Mouse (Mus musculus): ENCODE measurements around the gene Dctn3.
"Not testable (repeated sequence)": the region's sequence is repeated elsewhere in the genome, so short reads cannot be mapped to it uniquely, and the experiment has no call there.

Dctn3 gene

DNA sequence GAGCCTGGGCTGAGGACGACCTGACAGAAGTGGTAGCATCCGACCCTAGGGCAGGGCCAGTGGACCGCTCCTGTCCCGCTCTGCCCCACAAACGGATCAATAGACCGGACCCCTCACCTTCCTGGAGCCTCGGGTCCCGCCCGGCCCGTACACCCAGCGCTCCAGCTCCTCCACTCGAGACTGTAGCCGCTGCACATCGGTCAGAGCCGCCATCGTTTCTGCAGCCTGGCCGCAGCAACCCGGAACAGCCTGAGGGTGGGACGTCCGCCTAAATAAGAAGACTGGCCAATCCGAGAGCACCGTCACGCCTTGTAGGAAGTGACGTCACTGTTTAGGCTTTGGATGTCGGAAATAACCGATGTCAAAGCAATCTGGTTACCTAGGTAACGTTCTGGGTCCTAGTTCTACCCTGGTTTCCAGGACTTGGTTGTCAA, at the start of gene Dctn3:
TSS of gene Dctn3 (minus strand) at position 253 of the 434 bp plus-strand sequence.
- DNase-seq: peak; percentile 97

GRCm38 (mm10) chr4:41767301-41767700, 44.3 kb upstream of the Dctn3 start:
- not testable (repeated sequence) for DNase-seq

DNA sequence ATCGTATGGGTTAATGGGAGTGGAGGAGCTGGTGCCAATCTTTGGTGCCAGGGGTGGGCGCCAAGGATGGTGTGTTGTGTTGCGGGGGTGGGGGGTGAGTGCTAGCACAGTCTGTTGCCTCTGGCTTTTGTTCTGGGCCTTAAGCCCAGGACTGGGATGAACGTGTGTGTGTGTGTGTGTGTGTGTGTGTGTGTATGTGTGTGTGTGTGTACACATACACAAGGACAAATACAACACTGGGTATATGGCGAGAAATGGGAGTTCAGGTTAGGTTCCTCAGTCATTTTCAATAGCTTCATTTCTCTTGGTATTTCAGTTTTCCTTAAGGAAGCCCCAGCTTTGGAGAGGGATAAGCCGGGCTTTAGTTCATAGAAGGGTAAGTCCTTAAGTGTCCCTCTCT, 40.2 kb upstream of the Dctn3 start:
- not testable (repeated sequence) for DNase-seq

DNA sequence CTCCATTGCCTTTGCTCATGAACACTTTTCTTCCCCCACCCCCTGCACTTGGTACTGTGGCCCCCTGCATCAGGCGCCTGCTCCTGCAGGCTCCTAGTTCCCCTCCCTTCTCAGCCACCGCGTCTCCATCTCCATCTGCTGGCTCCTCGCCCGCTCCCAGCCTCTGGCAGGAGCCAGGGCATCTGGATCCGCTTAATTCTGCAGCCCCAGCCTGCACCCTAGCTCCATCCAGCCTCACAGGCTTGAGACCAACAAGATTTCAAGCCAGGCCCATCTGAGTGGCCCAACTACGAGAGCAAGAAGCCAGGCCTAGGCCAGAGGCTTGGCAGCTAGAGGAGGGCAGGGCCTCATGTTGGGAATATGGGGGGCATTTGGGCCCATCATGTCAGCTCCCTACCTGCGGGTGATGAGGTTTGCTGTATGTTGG, 39.7 kb upstream of the Dctn3 start:
- peak; percentile 46 for DNase-seq

- DNase-seq: no peak
Observed at GRCm38 (mm10) chr4:41762099-41762687, 39.2 kb upstream of the Dctn3 start.

GRCm38 (mm10) chr4:41761680-41762079, 38.7 kb upstream of the Dctn3 start:
- no peak for DNase-seq

GRCm38 (mm10) chr4:41760911-41761310, 37.9 kb upstream of the Dctn3 start:
- DNase-seq: no peak

DNA sequence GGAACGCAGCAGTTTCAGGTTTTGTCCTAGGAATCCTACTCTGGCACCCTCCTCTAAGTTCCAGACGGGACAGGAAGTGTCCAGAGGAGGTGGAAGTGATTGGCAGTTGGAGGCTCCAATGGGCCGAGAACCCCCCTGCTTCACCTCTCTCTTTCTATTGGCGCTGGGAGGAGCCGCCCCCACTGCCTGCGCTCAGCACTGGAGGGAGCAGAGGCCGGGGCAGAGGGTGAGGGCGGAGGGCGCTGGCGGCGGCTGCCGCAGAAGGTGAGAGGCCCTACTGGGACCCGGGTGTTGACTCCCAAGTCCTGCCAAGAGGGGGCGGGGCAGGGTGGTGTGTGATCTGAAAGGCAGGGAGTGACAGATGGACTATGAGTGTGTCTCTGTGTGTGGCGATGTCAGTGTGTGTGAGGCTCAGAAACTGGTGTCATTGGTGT, 37.3 kb upstream of the Dctn3 start:
- peak; percentile 97 for DNase-seq

DNA sequence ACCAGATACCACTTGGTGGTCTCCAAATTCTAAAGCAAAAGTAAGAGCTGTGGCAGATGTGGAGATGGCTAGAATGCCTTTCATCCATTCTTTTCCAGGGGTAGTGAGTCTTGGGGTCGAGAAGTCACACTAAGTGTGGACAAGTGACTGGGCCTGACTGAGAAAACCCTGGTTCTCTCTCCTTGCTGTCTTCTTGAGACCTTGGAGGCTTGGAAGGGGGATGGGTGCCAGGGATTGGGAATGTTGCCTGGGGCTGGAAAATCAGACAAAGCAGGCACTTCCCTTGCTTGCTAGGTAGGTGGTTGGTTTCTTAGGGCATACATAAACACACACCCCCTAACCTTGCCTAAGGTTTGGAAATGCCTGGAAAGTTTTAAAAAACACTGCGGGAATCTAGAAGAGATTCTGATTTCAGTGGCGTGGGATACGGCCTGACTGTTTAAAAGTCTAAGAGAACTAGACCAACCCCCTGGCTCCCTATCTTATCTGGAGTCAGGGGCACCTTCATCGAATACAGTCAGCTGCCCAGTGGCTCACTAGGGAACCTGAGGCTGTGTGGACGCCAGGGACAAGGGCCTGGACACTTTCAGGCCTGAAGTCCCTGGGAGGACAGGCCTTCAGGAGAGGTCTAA, 36.8 kb upstream of the Dctn3 start:
- DNase-seq: no peak

DNA sequence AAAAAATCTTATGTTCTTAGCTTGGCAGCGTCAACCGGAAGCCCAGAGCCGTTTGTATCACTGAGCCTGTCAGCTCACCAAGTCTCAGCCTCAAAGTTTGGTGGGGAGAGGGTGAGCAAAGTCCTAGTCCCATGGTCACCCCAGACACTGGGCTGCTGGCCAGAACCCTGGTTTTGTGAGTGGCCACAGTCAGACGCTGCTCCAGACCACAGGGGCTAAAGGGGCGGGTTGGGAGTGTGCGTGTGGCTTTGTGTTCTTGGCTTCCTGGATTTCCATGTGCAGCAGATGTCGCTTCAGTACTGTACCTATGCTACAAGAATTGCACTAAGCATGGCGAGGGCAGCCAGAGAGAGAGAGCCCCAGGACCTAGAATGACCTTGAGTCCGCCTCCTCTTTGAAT, 36.2 kb upstream of the Dctn3 start:
- DNase-seq: no peak

GRCm38 (mm10) chr4:41758701-41759100, 35.7 kb upstream of the Dctn3 start:
- DNase-seq: no peak

- no peak for DNase-seq
Observed at GRCm38 (mm10) chr4:41758021-41758420, 35.1 kb upstream of the Dctn3 start.

DNA sequence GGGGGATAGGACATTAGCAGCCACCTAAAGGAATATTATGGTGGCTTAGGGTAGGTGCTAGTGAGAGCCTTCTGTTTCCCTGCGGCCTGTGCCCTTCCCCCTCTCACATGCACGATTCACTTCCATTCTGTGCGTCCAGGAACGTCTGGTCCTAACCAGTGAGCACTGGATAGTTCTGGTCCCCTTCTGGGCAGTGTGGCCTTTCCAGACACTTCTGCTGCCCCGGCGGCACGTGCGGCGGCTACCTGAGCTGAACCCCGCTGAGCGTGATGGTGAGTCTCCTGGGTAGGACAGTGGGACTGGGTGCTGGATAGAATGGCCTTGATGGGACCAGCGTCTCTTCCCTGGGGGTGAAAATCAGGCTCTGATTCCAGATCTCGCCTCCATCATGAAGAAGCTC, 34.4 kb upstream of the Dctn3 start:
- DNase-seq: no peak

DNA sequence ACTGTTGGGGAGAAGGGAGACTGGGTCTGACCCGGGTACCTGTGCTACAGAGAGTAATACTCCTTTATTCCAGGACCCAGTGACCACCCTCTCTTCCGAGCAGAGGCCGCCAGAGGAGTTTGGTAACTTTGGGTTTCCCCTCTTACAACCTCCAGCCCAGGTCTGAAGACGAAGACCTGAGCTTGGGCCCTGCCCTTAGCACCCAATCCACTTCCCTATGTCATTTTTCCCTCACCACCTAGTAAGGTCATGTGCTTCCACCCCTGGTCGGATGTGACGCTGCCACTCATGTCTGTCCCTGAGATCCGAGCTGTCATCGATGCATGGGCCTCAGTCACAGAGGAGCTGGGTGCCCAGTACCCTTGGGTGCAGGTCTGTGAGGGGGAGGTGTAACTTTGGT, 33.5 kb upstream of the Dctn3 start:
- DNase-seq: no peak

DNA sequence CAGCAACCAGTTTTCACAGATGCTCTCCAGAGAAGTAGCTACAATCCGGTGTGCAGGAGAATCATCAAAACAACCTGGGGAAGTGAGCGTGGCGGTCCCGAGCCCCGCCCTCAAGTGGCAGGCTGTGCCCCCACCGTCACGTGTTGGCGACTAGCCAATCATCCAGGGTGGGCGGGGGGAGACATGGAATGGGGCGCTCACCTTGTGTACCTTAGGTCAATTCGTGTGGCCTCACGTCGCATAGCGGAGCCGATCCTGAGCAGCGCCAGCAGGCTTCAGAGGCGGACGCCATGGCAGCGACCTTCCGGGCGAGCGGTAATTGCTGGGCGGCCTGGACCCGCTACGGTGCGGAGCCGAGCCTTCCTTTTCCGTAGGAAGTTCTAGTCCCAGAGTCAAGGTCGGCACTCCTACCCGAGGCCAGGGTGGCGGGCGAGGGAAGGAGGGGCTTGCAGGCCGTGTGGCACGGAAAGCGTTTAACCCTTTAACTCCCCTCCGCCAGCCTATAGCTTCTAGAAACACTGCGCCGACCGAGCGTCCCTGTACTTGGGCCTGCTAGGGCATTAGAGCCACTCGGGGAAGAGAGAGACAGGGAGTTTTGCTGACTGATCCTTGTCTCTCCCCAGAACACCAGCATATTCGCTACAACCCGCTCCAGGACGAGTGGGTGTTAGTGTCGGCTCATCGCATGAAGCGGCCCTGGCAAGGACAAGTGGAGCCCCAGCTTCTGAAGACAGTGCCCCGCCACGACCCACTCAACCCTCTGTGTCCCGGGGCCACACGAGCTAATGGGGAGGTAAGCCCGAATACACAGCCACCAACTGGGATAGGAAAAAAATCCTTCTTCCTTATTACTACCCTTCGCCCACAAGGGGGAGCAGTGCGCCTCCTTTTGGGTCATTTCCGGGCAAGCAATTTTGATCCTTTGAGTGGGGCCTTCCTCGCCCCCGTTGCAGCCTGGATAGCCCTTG, 32.7 kb upstream of the Dctn3 start, which contains the start of gene Sigmar1:
TSS of gene Sigmar1 (minus strand) at position 820 of the 968 bp plus-strand sequence.
- DNase-seq: peak; percentile 91

DNA sequence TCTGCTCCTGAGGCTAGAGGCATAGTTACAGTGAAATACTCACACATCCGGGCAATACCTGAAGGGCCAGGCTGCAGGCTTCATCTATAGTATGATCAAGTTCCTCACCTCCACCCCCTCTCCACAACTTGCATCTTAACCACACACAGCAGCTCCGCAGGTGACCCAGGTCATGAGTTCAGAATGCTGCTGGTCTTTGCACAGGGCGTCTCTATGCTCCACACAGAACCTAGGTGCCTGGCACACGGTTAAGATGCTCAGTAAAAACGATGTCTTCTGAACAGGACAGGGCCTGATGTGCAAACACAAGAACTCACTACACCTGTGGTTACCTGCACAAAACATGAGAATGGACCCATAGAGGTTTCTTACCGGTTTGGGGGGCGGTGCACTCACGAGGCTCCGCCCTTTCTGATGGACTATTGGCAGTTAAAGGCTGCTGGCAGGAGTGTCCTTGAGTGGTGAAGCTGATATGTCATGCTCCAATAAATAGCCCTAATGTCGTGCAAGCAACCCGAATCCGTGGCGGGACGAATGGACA, 31.9 kb upstream of the Dctn3 start, which contains the start of gene Galt:
TSS of gene Galt (plus strand) at position 432 of the 541 bp plus-strand sequence.
- DNase-seq: peak; percentile 83

GRCm38 (mm10) chr4:41745021-41745420, 22.1 kb upstream of the Dctn3 start:
- DNase-seq: no peak

GRCm38 (mm10) chr4:41744131-41744530, 21.2 kb upstream of the Dctn3 start:
- no peak for DNase-seq

DNA sequence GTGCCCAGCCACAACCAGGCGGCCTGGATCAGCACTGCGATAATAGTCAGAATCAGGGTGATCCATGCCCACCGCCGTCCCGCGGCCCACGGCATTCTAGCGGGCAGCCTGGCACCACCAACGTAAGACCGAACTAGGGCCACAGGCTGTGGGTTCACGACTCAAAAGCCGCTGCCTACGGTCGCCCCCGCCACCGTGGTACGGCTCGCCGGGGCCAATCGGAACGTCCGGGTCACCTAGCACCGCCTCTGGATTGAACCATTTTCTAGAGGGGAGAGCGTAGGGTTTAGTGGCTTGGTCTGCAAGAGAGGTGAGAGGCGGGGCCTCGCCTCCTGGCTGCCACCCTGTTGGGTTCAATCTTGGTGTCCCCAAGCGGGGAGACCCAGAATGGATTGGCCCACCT, 18.2 kb upstream of the Dctn3 start:
- DNase-seq: peak; percentile 97

DNA sequence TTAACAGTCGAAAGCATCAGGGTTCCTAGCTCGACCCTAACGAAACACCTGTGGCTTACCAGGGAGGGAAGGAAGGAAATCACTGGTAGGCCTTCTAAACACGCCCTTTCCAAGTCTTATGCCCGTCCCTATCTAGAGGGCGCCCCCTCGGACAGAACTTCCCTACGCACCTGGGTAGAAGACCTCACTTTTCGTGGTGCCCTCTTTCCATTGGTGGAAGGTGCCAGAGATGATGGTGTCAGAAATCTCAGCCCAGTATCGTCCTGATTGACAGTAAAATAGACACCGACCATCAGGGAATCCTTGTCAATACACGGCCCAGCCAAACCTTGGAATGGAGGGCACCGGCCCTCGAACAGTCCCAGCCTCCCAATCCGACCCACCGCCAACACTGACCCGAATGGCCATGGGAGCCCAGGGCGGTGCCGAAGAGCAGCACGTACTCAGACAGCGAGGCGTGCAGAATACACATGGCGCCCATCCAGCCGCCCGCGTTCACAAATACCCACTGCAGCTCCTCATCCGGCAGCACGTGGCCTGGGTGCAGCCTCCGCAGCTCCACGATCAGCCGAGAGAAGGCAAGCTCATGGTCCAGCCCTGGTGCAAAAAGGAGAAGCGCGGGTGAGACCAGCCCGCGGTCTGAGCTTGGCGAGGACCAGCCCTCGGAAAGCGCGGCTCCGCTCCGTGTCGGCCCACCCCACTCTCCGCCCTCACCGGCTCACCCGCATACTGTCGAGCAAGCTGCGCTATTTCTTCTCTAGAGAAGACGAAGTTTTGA, 17.6 kb upstream of the Dctn3 start:
- peak; percentile 71 for DNase-seq

DNA sequence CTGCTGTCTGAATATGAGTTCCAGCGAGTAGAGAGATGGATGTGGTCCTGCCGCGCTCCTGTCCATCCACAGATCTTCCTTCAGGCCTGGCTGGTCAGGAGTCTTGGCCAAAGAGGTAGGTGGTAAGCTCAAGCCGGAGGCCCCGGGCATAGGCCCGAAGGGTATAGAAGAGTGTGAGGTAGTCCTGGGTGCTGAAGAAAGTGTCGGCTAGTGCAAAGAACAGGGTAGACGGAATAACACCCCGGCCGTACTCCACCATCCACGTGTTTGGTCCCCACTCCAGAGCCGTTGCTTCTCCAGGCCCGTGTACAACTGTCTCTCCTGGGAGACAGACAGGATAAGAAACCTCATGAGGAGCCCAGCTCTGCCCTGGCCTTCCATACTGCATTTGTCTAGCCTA, 16.3 kb upstream of the Dctn3 start:
- DNase-seq: no peak

GRCm38 (mm10) chr4:41738256-41738603, 15.3 kb upstream of the Dctn3 start:
- DNase-seq: no peak

Data from lung, postnatal 36 days (tissue).